Mouse (Mus musculus) kidney, embryonic 15.5 days (tissue): ENCODE results near the gene Nfxl1. TPM values are rescaled to one million over a fixed set of nuclear protein-coding genes. Genes with fewer than 3 reads are reported as not detected.
"Not testable (repeated sequence)": the region's sequence is repeated elsewhere in the genome, so short reads cannot be mapped to it uniquely, and the experiment has no call there.

Experiments used
- ATAC-seq: fragments of 200-750 bp; cut with Nextera tagmentation; replicated peaks from 2 replicates; pipeline ENCODE4 v1.8.0; 2017; ENCODE audit warnings: moderate TSS enrichment; ENCODE audit not compliant: low FRiP score
- H3K27ac ChIP-seq: fragments of 300-500 bp; sonication (generic); 2 replicates; pipeline ENCODE4 v1.5.1; 2015; ENCODE audit warnings: mild to moderate bottlenecking, inconsistent platforms
- H3K27me3 ChIP-seq: fragments of 300-500 bp; sonication (generic); 2 replicates; pipeline ENCODE4 v1.6.1; 2015; ENCODE audit warnings: inconsistent platforms
- H3K36me3 ChIP-seq: fragments of 300-500 bp; sonication (generic); 2 replicates; pipeline ENCODE4 v1.6.1; 2015; ENCODE audit warnings: inconsistent platforms
- H3K4me1 ChIP-seq: fragments of 300-500 bp; sonication (generic); 2 replicates; pipeline ENCODE4 v1.6.1; 2015; ENCODE audit warnings: inconsistent platforms
- H3K4me2 ChIP-seq: fragments of 300-500 bp; sonication (generic); 2 replicates; pipeline ENCODE4 v1.6.1; 2015; ENCODE audit warnings: moderate library complexity, mild to moderate bottlenecking, inconsistent platforms
- H3K4me3 ChIP-seq: fragments of 300-500 bp; sonication (generic); replicated peaks from 2 replicates; pipeline ENCODE4 v1.5.1; 2015; ENCODE audit warnings: mild to moderate bottlenecking, inconsistent platforms
- H3K9ac ChIP-seq: fragments of 300-500 bp; sonication (generic); 2 replicates; pipeline ENCODE4 v1.6.1; 2015; ENCODE audit warnings: mild to moderate bottlenecking, inconsistent platforms
- H3K9me3 ChIP-seq: fragments of 300-500 bp; sonication (generic); replicated peaks from 2 replicates; pipeline ENCODE4 v1.6.1; 2016; ENCODE audit warnings: inconsistent platforms
- WGBS: fragments of 180-500 bp; shearing (Covaris S2); methylation state at CpG from one replicate; pipeline ENCODE4 v1.1.7; 2015; ENCODE audit warnings: mixed read lengths; 5-methylcytosine and 5-hydroxymethylcytosine counted together
- polyA plus RNA-seq: library from polyadenylated mRNA; unstranded; fragments of >200 nt; fragmentation: Nextera tagmentation; extraction: Ambion mirVana; gene quantifications from 2 replicates; pipeline ENCODE4 v1.2.1, GENCODE M21; 2015

The Nfxl1 gene
- 18.4 and 18.6 TPM in 2 replicates for polyA plus RNA-seq

DNA sequence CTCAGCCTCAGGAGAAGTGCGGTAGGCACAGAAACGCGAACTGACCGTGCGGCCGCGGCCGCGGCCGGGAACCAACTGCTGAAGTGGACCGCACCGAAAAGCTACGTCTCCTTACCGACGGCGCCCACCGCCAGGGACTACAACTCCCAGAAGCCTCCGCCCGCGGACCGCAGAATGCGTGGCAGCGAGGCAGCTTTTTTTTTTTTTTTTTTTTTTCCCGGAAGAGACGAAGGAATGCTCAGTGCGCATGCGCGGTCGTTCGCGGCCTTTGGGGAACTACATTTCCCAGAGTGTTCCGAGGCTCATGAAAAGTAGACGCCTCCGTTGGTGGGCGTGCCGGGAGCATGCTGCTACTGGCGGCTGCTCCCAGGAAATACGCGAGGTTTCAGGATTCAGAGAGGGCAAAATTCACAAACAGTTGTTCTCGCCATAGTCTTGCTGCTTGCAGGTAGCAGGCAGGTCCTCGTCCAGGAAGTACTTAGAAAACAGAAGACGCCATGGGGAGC lies at the start of gene Nfxl1:
Gene Nfxl1 (minus strand): TSS at position 141 of the 506 bp plus-strand sequence.
- WGBS: under 1% methylated on average over 41 of the region's 42 CpGs
- H3K27ac ChIP-seq: peak within 1 kb of the TSS; percentile 81
- H3K4me3 ChIP-seq: peak within 1 kb of the TSS; percentile 80
- H3K4me1 ChIP-seq: peaks cover 11% of the 10 kb centered on the region; the same call in 1 of the 2 replicates
- peak within 1 kb of the TSS; percentile 89 for H3K9ac ChIP-seq
- no peaks in the 10 kb centered on the region for H3K9me3 ChIP-seq
- H3K4me2 ChIP-seq: peak within 1 kb of the TSS; percentile 90
- peak; percentile 96 for ATAC-seq
- no peaks in the 10 kb centered on the region for H3K27me3 ChIP-seq
- H3K36me3 ChIP-seq: peaks cover 9% of the 10 kb centered on the region

DNA sequence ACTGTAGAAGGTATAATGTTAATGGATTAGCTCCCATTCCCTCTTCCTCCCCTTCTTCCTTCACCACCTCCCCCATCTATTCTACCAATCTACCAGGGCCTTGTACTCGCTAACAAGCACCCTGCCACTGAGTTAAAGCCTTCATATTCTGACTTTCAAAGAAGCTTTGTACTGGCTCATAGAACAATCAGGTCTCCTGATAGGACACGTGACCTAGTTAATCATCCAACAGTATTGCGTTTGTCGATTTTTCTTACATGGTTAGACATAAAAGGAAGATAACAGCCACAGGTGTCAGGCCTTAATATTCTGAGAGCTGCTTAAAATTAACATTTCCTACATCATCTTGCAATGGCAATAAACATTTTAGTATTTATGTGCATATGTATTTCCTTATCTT lies 43.7 kb upstream of the Nfxl1 start:
- H3K9me3 ChIP-seq: no peaks in the 10 kb centered on the region
- H3K4me1 ChIP-seq: no peaks in the 10 kb centered on the region
- 89% methylated on average over 4 of the region's 4 CpGs for WGBS
- ATAC-seq: no peak
- H3K9ac ChIP-seq: no peak overlapping the region
- no peak overlapping the region for H3K27ac ChIP-seq
- no peak overlapping the region for H3K4me2 ChIP-seq
- no peak overlapping the region for H3K4me3 ChIP-seq
- no peaks in the 10 kb centered on the region for H3K36me3 ChIP-seq
- H3K27me3 ChIP-seq: no peaks in the 10 kb centered on the region

DNA sequence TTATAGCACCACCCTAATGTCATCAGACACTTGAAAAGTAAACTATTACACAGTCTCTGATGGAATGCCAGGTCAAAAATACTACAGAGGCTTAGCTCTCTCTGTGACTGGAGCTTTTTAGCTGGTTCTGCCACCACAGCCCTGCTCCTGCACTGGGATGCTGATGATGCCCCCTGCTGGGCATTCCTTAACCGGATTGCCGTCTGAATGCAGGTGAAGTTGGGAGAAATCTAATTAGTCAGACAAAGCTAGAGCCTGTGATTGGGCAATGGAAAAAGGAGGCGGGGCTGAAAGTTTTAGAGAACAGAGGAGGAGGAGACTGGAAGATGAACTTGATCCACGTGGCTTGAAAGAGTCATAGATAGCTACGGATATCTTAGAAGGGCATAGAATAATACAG lies 41.5 kb upstream of the Nfxl1 start:
- 15% methylated on average over 5 of the region's 5 CpGs for WGBS
- Histone ChIP-seq H3K27me3 (no peaks in the 10 kb centered on the region), H3K4me1 (no peaks in the 10 kb centered on the region), H3K9me3 (no peaks in the 10 kb centered on the region), H3K4me3 (no peak overlapping the region), H3K36me3 (no peaks in the 10 kb centered on the region), H3K4me2 (no peak overlapping the region), H3K27ac (no peak overlapping the region), H3K9ac (no peak overlapping the region)
- ATAC-seq: peak; percentile 76; the same call in 1 of the 2 replicates

DNA sequence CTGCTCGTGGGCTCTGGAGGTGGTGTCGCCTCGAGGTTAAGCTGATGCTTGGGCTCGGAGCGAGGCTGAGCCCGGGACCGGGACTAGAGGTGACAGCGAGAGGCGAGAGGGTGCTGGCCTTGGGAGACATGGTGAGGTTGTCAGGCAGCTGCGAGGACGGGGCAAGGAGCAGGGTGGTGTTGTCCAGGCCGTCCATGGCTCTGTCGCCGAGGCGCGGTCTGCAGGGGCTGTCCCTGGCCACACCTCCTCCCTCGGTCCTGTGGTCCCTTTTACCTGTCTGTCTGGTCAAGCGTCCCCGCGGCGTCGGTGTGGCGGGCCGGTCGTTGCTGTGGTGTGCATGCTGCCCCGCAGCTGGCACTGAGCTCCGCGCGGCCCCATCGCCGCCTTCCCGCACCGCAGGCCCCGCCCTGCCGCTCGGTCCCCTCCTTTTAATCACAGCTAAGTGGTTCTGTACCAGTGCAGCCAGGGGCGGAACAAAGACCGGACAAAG lies 27.8 kb upstream of the Nfxl1 start, which contains the start of gene Gm5868:
Gene Gm5868 (minus strand): TSS at position 360 of the 490 bp plus-strand sequence.
- WGBS: 2% methylated on average over 38 of the region's 38 CpGs
- H3K9me3 ChIP-seq: no peaks in the 10 kb centered on the region
- H3K36me3 ChIP-seq: no peaks in the 10 kb centered on the region
- ATAC-seq: peak; percentile 71
- H3K4me1 ChIP-seq: peaks cover 8% of the 10 kb centered on the region
- H3K4me2 ChIP-seq: peak within 1 kb of the TSS; percentile 82
- peaks cover 32% of the 10 kb centered on the region for H3K27me3 ChIP-seq
- H3K27ac ChIP-seq: no peak within 1 kb of the TSS
- H3K9ac ChIP-seq: no peak within 1 kb of the TSS
- peak within 1 kb of the TSS; percentile 45 for H3K4me3 ChIP-seq

DNA sequence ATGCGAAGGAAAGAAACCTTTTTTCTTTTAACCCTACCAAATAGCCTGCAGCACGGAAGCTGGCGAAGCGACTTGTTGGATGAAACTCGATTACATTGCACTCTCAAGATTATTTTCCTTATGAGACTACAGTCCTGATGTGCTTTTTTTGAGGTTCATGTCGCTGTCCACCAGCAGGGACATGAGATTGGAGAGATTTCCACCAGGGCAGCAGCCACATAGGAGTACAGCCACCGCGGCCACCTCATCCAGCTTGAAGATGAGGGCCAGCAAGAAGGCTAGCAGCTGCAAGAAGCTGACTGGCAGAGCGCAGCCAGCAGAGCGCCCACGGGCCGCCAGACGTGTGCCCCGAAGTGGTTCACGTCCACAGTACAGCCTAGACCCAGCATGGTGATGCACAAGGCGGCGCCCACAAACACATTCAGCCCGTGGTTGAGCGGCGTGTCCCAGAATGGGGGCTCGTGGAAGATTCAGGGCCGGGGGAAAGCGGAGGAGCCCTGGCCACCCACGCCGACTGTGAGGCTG lies 27.2 kb upstream of the Nfxl1 start:
- H3K4me1 ChIP-seq, H3K9me3 ChIP-seq, H3K36me3 ChIP-seq, H3K27ac ChIP-seq, H3K9ac ChIP-seq: not testable (repeated sequence)
- peak overlapping the region; percentile 82 for H3K4me2 ChIP-seq
- peaks cover 35% of the 10 kb centered on the region for H3K27me3 ChIP-seq
- ATAC-seq: peak; percentile 54; the same call in 1 of the 2 replicates
- WGBS: 44% methylated on average over 25 of the region's 25 CpGs
- H3K4me3 ChIP-seq: peak overlapping the region; percentile 45

DNA sequence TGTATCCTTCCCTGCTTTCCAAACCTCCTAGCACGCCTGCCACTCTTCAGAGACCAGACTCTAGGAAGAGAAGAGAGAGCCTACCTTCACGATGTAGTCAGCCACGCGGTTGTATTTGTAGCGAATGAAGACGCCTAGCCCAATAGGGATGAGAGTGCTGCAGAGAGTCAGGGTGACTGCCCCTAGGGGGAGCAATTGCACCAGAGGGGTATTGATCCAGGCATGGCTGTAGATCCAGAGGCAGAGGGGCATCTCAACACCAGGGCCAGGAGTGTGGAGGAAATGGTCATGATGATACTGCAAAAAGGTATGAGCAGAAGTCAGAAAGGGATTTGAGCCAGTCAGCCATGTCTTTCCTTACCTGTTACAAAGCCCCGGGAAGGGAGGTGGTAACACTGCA lies 26.6 kb upstream of the Nfxl1 start:
- 44% methylated on average over 7 of the region's 7 CpGs for WGBS
- not testable (repeated sequence) for H3K4me2 ChIP-seq, H3K27ac ChIP-seq, H3K9me3 ChIP-seq, H3K4me3 ChIP-seq, H3K36me3 ChIP-seq, H3K9ac ChIP-seq, H3K4me1 ChIP-seq, ATAC-seq
- peaks cover 41% of the 10 kb centered on the region for H3K27me3 ChIP-seq

DNA sequence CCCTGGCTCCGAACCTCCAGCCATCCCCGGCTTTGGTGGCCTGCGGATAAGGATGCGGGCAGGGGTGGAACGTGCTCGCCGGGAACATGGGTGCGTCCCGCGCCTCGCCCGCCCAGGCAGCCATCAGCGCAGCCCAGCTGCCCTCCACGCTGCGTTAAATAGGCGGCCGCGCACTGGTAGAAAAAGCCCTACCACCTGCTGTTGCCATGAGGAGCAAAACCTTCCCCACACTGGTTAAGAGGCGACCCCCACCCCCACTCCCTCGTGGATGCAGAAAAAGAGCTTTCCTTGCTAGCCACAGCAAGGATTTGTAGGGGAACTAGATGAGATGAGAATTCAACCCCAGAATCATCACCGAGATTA lies 21.5 kb upstream of the Nfxl1 start, which contains the start of gene Zar1:
Gene Zar1 (minus strand): TSS at position 285 of the 363 bp plus-strand sequence.
- peak within 1 kb of the TSS; percentile 89 for H3K4me2 ChIP-seq
- not testable (repeated sequence) for H3K4me1 ChIP-seq, H3K27ac ChIP-seq, H3K36me3 ChIP-seq, H3K9me3 ChIP-seq
- peaks cover 46% of the 10 kb centered on the region for H3K27me3 ChIP-seq
- ATAC-seq: peak; percentile 64
- 11% methylated on average over 18 of the region's 21 CpGs for WGBS
- peak within 1 kb of the TSS; percentile 23; the same call in 1 of the 2 replicates for H3K9ac ChIP-seq
- peak within 1 kb of the TSS; percentile 47 for H3K4me3 ChIP-seq

DNA sequence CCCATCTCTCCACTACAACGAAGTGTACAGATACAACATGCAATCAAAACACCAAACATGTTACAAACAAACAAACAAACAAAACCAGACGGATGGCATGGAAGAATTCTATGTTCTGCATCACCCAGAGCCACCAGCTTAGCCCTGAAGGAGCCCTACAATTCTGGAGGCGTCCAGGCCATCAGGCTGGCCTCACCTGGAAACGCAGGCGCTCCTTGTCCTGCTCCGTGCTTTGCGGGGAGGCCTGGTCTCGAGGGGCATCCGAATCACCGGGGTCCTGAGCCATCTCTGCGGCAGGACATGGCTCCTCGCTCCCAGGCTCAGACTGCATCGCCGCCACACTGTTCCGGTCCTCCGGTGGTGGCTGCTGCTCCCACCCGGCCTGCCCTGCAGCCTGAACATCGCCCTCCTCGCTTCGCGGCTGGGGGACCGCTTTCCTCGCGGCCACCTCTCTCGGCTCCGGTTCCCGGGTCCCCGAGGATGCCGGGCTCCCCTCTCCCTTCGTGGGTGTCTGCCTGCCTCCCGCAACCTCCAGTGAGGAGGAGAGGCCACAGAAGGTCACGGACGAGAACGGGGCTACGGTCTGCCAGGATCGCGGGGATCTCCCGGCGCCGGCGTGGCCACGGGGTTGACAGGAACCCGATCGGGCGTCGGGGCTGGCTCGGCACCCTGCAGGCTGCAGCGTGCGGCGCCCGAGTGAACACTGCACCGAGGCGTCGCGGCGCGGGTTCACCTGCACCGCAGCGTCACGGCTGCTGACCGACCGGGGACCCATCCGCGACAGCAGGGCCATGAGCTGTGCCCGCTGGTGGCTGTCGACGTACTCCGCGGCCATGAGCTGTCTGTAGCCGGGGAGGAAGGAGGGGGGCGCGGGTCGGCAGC lies 20.8 kb upstream of the Nfxl1 start:
- ATAC-seq: peak; percentile 78
- not testable (repeated sequence) for H3K36me3 ChIP-seq
- 4% methylated on average over 61 of the region's 73 CpGs for WGBS

DNA sequence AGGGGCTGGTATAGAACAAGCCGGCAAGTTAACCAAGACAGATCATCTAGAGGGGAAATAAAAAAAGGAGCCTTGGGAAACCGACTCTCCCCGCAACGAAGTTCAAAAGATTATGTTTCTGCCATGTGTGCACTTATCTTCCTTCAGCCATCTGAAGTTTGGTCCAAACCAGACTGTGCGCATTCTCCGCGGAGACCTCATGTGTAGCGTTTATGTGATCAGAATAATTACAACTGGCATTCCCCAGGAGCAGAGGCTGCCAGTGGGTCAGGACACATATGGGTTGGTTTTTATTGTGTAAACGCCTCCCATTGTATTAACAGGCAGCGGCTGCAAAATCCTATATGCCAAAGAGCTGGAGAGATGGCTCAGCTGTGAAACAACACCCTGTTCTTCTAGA lies 20.1 kb upstream of the Nfxl1 start:
- ATAC-seq, H3K4me2 ChIP-seq, H3K36me3 ChIP-seq, H3K4me3 ChIP-seq, H3K9me3 ChIP-seq, H3K9ac ChIP-seq, H3K27ac ChIP-seq, H3K4me1 ChIP-seq: not testable (repeated sequence)
- WGBS: 48% methylated on average over 10 of the region's 10 CpGs
- peaks cover 43% of the 10 kb centered on the region for H3K27me3 ChIP-seq

More for the DNA sequence above, 20.8 kb upstream of the Nfxl1 start:
- H3K4me1 ChIP-seq, H3K9me3 ChIP-seq, H3K27ac ChIP-seq: not testable (repeated sequence)
- Histone ChIP-seq H3K9ac (peak overlapping the region; percentile 23; the same call in 1 of the 2 replicates), H3K27me3 (peaks cover 43% of the 10 kb centered on the region), H3K4me2 (peak overlapping the region; percentile 89), H3K4me3 (peak overlapping the region; percentile 47)

DNA sequence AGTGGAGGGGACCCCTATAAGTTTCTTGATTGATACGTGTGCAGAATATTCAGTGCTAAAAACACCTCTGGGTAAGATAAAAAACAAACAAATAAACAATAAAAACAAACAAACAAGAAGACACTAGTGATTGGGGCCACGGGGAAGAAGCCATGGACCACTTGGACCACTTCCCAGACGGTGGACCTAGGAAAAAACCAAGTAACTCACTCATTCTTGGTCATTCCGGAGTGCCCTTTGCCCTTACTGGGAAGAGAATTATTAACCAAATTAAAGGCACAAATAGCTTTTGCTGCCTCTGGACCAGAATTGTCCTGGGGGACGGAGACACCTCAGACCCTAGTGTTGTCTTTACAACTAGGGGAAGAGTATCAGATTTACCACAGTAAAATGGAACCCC lies 6.1 kb upstream of the Nfxl1 start:
- Histone ChIP-seq H3K36me3 (no peaks in the 10 kb centered on the region), H3K4me1 (0 out of 2 replicates have a peak, but pooled peaks cover 2% of the 10 kb centered on the region), H3K27me3 (no peaks in the 10 kb centered on the region), H3K9ac (no peak overlapping the region), H3K27ac (no peak overlapping the region), H3K4me3 (no peak overlapping the region), H3K4me2 (no peak overlapping the region), H3K9me3 (no peaks in the 10 kb centered on the region)
- no peak for ATAC-seq
- WGBS: 77% methylated on average over 5 of the region's 5 CpGs

DNA sequence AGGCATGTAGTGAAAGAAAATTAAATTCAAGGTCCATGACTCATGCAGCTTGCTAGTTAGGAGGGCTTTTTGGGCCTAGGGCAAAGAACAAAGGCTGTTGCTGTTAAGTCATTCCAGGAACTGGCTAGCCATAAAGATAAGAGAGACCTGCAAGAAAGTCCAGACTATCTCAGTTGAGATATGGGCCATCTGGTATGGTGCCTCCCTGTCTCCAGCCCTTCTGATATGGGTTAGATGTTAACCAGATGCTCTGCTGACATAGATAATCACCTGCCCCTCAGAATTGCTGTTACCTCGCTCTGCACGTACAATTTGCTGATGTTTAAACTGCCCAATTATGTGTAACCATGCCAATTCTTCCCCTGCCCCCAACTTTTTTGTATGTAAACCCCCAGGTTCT lies 3.7 kb upstream of the Nfxl1 start:
- not testable (repeated sequence) for H3K4me2 ChIP-seq, H3K36me3 ChIP-seq
- 81% methylated on average over 2 of the region's 2 CpGs for WGBS

More for the DNA sequence above, 3.7 kb upstream of the Nfxl1 start:
- H3K4me3 ChIP-seq, H3K27me3 ChIP-seq, H3K9me3 ChIP-seq, ATAC-seq, H3K27ac ChIP-seq, H3K4me1 ChIP-seq, H3K9ac ChIP-seq: not testable (repeated sequence)
